ENCODE assay signal across 11 mouse cellular contexts in the genomic region with DNA sequence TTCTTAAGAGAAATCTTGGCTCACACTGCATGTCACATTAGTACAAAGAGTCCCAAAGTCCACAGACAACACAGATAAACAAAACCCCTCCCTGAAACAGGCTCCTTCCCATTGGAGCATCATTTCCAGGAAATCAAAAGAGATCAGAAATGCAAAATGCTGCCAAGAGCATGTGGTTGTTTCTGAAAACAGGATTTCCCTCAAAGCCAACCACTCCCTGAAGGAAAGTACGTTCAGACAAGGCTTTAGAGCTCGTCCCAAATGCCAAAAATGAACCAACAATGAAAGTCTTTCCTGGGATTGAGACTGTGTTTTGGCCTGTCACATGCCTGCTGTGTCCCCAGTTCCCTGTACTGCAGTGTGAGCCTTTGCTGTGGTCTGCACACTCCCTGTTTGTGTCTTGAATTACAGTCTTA. TPM values are rescaled to one million over a fixed set of nuclear protein-coding genes. Genes with fewer than 3 reads are reported as not detected.
DNase-seq lines count a peak whose midpoint lies in the region; ATAC-seq and TF ChIP-seq lines count a peak whose summit lies in the region.
"Had no signal": no experiment of that assay in that cellular context is flagged by ENCODE, and none has a peak within 500 bp of the region (broad histone marks: within the 10 kb centered on the region; RNA-seq: fewer than 3 reads in every experiment).

No protein-coding gene starts in this region.

- H3K4me1 ChIP-seq in kidney, embryonic 15.5 days, result no peaks in the 10 kb centered on the region
- H3K4me1 ChIP-seq: megakaryocyte, embryonic 14.5 days had no signal

- DNase-seq in adrenal gland, adult (ENCODE audit: inconsistent age in 2 of 2, low spot score in 1 of 2), result peak; percentile 36 to 69
- no peak for DNase-seq in adrenal gland, postnatal 25 days
- DNase-seq in layer of hippocampus, adult 2 months (ENCODE audit: low spot score in 2 of 2), result no peak
- DNase-seq in layer of hippocampus, adult 8-10 months (ENCODE audit: low spot score in 2 of 2), result no peak
- peak; percentile 30 to 37 for DNase-seq in lung, postnatal 4 days
- no peak for DNase-seq in frontal cortex, postnatal 14 days (ENCODE audit: low spot score in 2 of 2)
- no peak for DNase-seq in left cerebral cortex, adult 8-10 months (ENCODE audit: low spot score in 2 of 2)
- DNase-seq: cerebellum, postnatal 14 days; right cerebral cortex, postnatal 4 days had no signal

- no peak for TF ChIP-seq CTCF in layer of hippocampus, adult 2 months (conservative IDR thresholded peaks at IDR 0.05)

- no peak overlapping the region for H3K9ac ChIP-seq in kidney, embryonic 15.5 days

- 55% methylated on average over 2 of the region's 2 CpGs for WGBS in kidney, embryonic 15.5 days

- H3K4me2 ChIP-seq in kidney, embryonic 15.5 days, result no peak overlapping the region

- H3K27ac ChIP-seq in layer of hippocampus, adult 2 months, result peak overlapping the region; percentile 68; the same call in 1 of the 2 replicates
- H3K27ac ChIP-seq in kidney, embryonic 15.5 days, result peak overlapping the region; percentile 48; the same call in 1 of the 2 replicates

- H3K36me3 ChIP-seq in kidney, embryonic 15.5 days, result no peaks in the 10 kb centered on the region

- ATAC-seq in kidney, embryonic 15.5 days (replicated peaks; ENCODE audit: low FRiP score), result no peak

- no peaks in the 10 kb centered on the region for H3K27me3 ChIP-seq in kidney, embryonic 15.5 days

- no peaks in the 10 kb centered on the region for H3K9me3 ChIP-seq in kidney, embryonic 15.5 days (replicated peaks)
- H3K9me3 ChIP-seq: megakaryocyte, embryonic 14.5 days had no signal

- H3K4me3 ChIP-seq in layer of hippocampus, adult 2 months, result no peak overlapping the region
- no peak overlapping the region for H3K4me3 ChIP-seq in kidney, embryonic 15.5 days (replicated peaks)
- H3K4me3 ChIP-seq: megakaryocyte, embryonic 14.5 days had no signal

RNA-seq across cellular contexts. Expression of a gene that starts 12.6 kb away (rescaled TPM):
- 446 and 487 TPM in 2 replicates for total RNA-seq in adrenal gland, postnatal 25 days (2021)
- 10 to 100 TPM; 18.8 to 20.2 TPM for total RNA-seq in layer of hippocampus, adult 2 months (2021)
- total RNA-seq in layer of hippocampus, adult 8-10 months (2022), result 10 to 100 TPM; 15.7 to 23.8 (median 18.1) TPM
- polyA plus RNA-seq in kidney, embryonic 15.5 days (2015; fragmentation: Nextera tagmentation; extraction: Ambion mirVana), result 1.9 and 3.4 TPM in 2 replicates
- 10 to 100 TPM; 22.8 to 25.2 (median 24.1) TPM for total RNA-seq in left cerebral cortex, adult 8-10 months (2022)

Comparison
In these comparisons a context has a peak if more than half of its experiments do, and no peak if none do; other contexts are left out.
1. DNase-seq: peak in adrenal gland, adult (2 of 2) and lung, postnatal 4 days (2 of 2); none in adrenal gland, postnatal 25 days (single experiment), layer of hippocampus, adult 2 months (0 of 2), layer of hippocampus, adult 8-10 months (0 of 2), frontal cortex, postnatal 14 days (0 of 2) and left cerebral cortex, adult 8-10 months (0 of 2).
2. RNA of a gene that starts 12.6 kb away (total RNA-seq): 446 to 487 TPM in adrenal gland, postnatal 25 days; 22.8 to 25.2 TPM in left cerebral cortex, adult 8-10 months, 18.8 to 20.2 TPM in layer of hippocampus, adult 2 months and 15.7 to 23.8 TPM in layer of hippocampus, adult 8-10 months; every median in the first group is over 10 times any median in the second.